Mouse (Mus musculus) neural tube, embryonic 15.5 days (tissue): Measurements from ENCODE around the gene Gstcd. TPM values are rescaled to one million over a fixed set of nuclear protein-coding genes. Genes with fewer than 3 reads are reported as not detected.
A peak's percentile ranks its signal among the peaks of the same experiment; 100 is the strongest.

ENCODE experiments used
- ATAC-seq: fragments of 200-750 bp; cut with Nextera tagmentation; 2 replicates; pipeline ENCODE4 v1.8.0; 2017; ENCODE audit warnings: mild to moderate bottlenecking, moderate TSS enrichment, moderate library complexity; ENCODE audit not compliant: low FRiP score
- H3K27ac ChIP-seq: fragments of 300-500 bp; sonication (generic); replicated peaks from 2 replicates; pipeline ENCODE4 v1.5.1; 2015; ENCODE audit warnings: mild to moderate bottlenecking, inconsistent platforms
- H3K27me3 ChIP-seq: fragments of 300-500 bp; sonication (generic); replicated peaks from 2 replicates; pipeline ENCODE4 v1.6.1; 2015; ENCODE audit warnings: inconsistent platforms
- H3K36me3 ChIP-seq: fragments of 300-500 bp; sonication (generic); 2 replicates; pipeline ENCODE4 v1.6.1; 2015; ENCODE audit warnings: inconsistent platforms
- H3K4me1 ChIP-seq: fragments of 300-500 bp; sonication (generic); 2 replicates; pipeline ENCODE4 v1.6.1; 2015; ENCODE audit warnings: inconsistent platforms
- H3K4me2 ChIP-seq: fragments of 300-500 bp; sonication (generic); 2 replicates; pipeline ENCODE4 v1.6.1; 2015; ENCODE audit warnings: inconsistent platforms, mild to moderate bottlenecking, moderate library complexity
- H3K4me3 ChIP-seq: fragments of 300-500 bp; sonication (generic); replicated peaks from 2 replicates; pipeline ENCODE4 v1.5.1; 2015; ENCODE audit warnings: mild to moderate bottlenecking, inconsistent platforms
- H3K9ac ChIP-seq: fragments of 300-500 bp; sonication (generic); replicated peaks from 2 replicates; pipeline ENCODE4 v1.6.1; 2015; ENCODE audit warnings: mild to moderate bottlenecking, inconsistent platforms
- H3K9me3 ChIP-seq: fragments of 300-500 bp; sonication (generic); replicated peaks from 2 replicates; pipeline ENCODE4 v1.6.1; 2016; ENCODE audit warnings: inconsistent platforms
- WGBS: fragments of 180-500 bp; shearing (Covaris S2); methylation state at CpG from one replicate; pipeline ENCODE4 v1.1.7; 2015; ENCODE audit warnings: mixed read lengths; 5-methylcytosine and 5-hydroxymethylcytosine counted together
- polyA plus RNA-seq: library from polyadenylated mRNA; unstranded; fragments of >200 nt; fragmentation: Nextera tagmentation; extraction: Ambion mirVana; gene quantifications from 2 replicates; pipeline ENCODE4 v1.2.1, GENCODE M21; 2015

The Gstcd gene
- polyA plus RNA-seq, 1 experiment from 2014 or later, result 2.9 TPM

- ATAC-seq, result no peak
- H3K27me3 ChIP-seq, result peaks cover 7% of the 10 kb centered on the region; the same call in 1 of the 2 replicates
- peaks cover 13% of the 10 kb centered on the region for H3K4me1 ChIP-seq
- H3K4me2 ChIP-seq, result peak overlapping the region; percentile 99
- peak overlapping the region; percentile 61 for H3K9ac ChIP-seq
- H3K9me3 ChIP-seq, result no peaks in the 10 kb centered on the region
- WGBS, result 6% methylated on average over 7 of the region's 7 CpGs
- H3K36me3 ChIP-seq, result no peaks in the 10 kb centered on the region
- H3K27ac ChIP-seq, result no peak overlapping the region
- H3K4me3 ChIP-seq, result peak overlapping the region; percentile 67
These were observed 141.3 kb downstream of the Gstcd start for GRCm38 (mm10) chr3:132950529-132950880.

- H3K4me1 ChIP-seq, result peaks cover 13% of the 10 kb centered on the region
- peak; percentile 86 for ATAC-seq
- H3K27me3 ChIP-seq, result peaks cover 7% of the 10 kb centered on the region; the same call in 1 of the 2 replicates
- H3K36me3 ChIP-seq, result no peaks in the 10 kb centered on the region
- no peaks in the 10 kb centered on the region for H3K9me3 ChIP-seq
- H3K4me3 ChIP-seq, result peak within 1 kb of the TSS; percentile 67
- under 1% methylated on average over 79 of the region's 82 CpGs for WGBS
- H3K9ac ChIP-seq, result peak within 1 kb of the TSS; percentile 61
- no peak within 1 kb of the TSS for H3K27ac ChIP-seq
- peak within 1 kb of the TSS; percentile 99 for H3K4me2 ChIP-seq
These were observed 141.9 kb downstream of the Gstcd start, which contains the start of gene Npnt for GRCm38 (mm10) chr3:132949791-132950528. Npnt (minus strand) TSS chr3:132950291.

GRCm38 (mm10) chr3:132949380-132949790 is 142.4 kb downstream of the Gstcd start:
- peak; percentile 86 for ATAC-seq
- Histone ChIP-seq H3K27ac (no peak overlapping the region), H3K36me3 (no peaks in the 10 kb centered on the region), H3K27me3 (peaks cover 7% of the 10 kb centered on the region; the same call in 1 of the 2 replicates), H3K9me3 (no peaks in the 10 kb centered on the region), H3K9ac (peak overlapping the region; percentile 61), H3K4me3 (peak overlapping the region; percentile 67), H3K4me1 (peaks cover 13% of the 10 kb centered on the region), H3K4me2 (peak overlapping the region; percentile 99)
- WGBS, result under 1% methylated on average over 26 of the region's 26 CpGs

GRCm38 (mm10) chr3:132948298-132948795 is 143.5 kb downstream of the Gstcd start:
- no peak overlapping the region for H3K4me3 ChIP-seq
- no peak for ATAC-seq
- 23% methylated on average over 7 of the region's 7 CpGs for WGBS
- peak overlapping the region; percentile 99 for H3K4me2 ChIP-seq
- H3K4me1 ChIP-seq, result peaks cover 13% of the 10 kb centered on the region
- H3K36me3 ChIP-seq, result no peaks in the 10 kb centered on the region
- no peak overlapping the region for H3K27ac ChIP-seq
- H3K9ac ChIP-seq, result no peak overlapping the region
- H3K9me3 ChIP-seq, result no peaks in the 10 kb centered on the region
- H3K27me3 ChIP-seq, result peaks cover 7% of the 10 kb centered on the region; the same call in 1 of the 2 replicates

GRCm38 (mm10) chr3:132946086-132946485 is 145.7 kb downstream of the Gstcd start:
- no peaks in the 10 kb centered on the region for H3K9me3 ChIP-seq
- 95% methylated on average over 5 of the region's 5 CpGs for WGBS
- H3K4me2 ChIP-seq, result no peak overlapping the region
- ATAC-seq, result no peak
- no peak overlapping the region for H3K27ac ChIP-seq
- peaks cover 7% of the 10 kb centered on the region; the same call in 1 of the 2 replicates for H3K27me3 ChIP-seq
- peaks cover 13% of the 10 kb centered on the region for H3K4me1 ChIP-seq
- no peaks in the 10 kb centered on the region for H3K36me3 ChIP-seq
- H3K9ac ChIP-seq, result no peak overlapping the region
- H3K4me3 ChIP-seq, result no peak overlapping the region

- no peak overlapping the region for H3K9ac ChIP-seq
- no peak overlapping the region for H3K4me3 ChIP-seq
- H3K27me3 ChIP-seq, result peaks cover 7% of the 10 kb centered on the region; the same call in 1 of the 2 replicates
- WGBS, result 87% methylated on average over 7 of the region's 7 CpGs
- H3K4me1 ChIP-seq, result peaks cover 13% of the 10 kb centered on the region
- no peak overlapping the region for H3K27ac ChIP-seq
- H3K4me2 ChIP-seq, result no peak overlapping the region
- no peaks in the 10 kb centered on the region for H3K36me3 ChIP-seq
- ATAC-seq, result no peak
- no peaks in the 10 kb centered on the region for H3K9me3 ChIP-seq
These were observed 146.2 kb downstream of the Gstcd start for GRCm38 (mm10) chr3:132945669-132946068.

GRCm38 (mm10) chr3:132944609-132945008 is 147.2 kb downstream of the Gstcd start:
- H3K9ac ChIP-seq, result no peak overlapping the region
- no peak overlapping the region for H3K4me3 ChIP-seq
- no peak overlapping the region for H3K27ac ChIP-seq
- WGBS, result 63% methylated on average over 3 of the region's 3 CpGs
- no peaks in the 10 kb centered on the region for H3K9me3 ChIP-seq
- no peak overlapping the region for H3K4me2 ChIP-seq
- H3K36me3 ChIP-seq, result no peaks in the 10 kb centered on the region
- H3K27me3 ChIP-seq, result 0 out of 2 replicates have a peak, but pooled peaks cover 7% of the 10 kb centered on the region
- no peak for ATAC-seq
- H3K4me1 ChIP-seq, result peaks cover 7% of the 10 kb centered on the region

- no peak for ATAC-seq
- H3K27ac ChIP-seq, result no peak overlapping the region
- no peak overlapping the region for H3K9ac ChIP-seq
- WGBS, result 78% methylated on average over 7 of the region's 7 CpGs
- no peaks in the 10 kb centered on the region for H3K9me3 ChIP-seq
- H3K4me3 ChIP-seq, result no peak overlapping the region
- peaks cover 3% of the 10 kb centered on the region for H3K4me1 ChIP-seq
- H3K4me2 ChIP-seq, result no peak overlapping the region
- no peaks in the 10 kb centered on the region for H3K36me3 ChIP-seq
- 0 out of 2 replicates have a peak, but pooled peaks cover 6% of the 10 kb centered on the region for H3K27me3 ChIP-seq
These were observed 147.6 kb downstream of the Gstcd start for GRCm38 (mm10) chr3:132944193-132944592.

GRCm38 (mm10) chr3:132942778-132943177 is 149.1 kb downstream of the Gstcd start:
- H3K4me3 ChIP-seq, result no peak overlapping the region
- no peaks in the 10 kb centered on the region for H3K9me3 ChIP-seq
- 93% methylated on average over 6 of the region's 6 CpGs for WGBS
- H3K4me1 ChIP-seq, result no peaks in the 10 kb centered on the region
- H3K9ac ChIP-seq, result no peak overlapping the region
- no peak overlapping the region for H3K27ac ChIP-seq
- no peak for ATAC-seq
- 0 out of 2 replicates have a peak, but pooled peaks cover 4% of the 10 kb centered on the region for H3K27me3 ChIP-seq
- no peak overlapping the region for H3K4me2 ChIP-seq
- no peaks in the 10 kb centered on the region for H3K36me3 ChIP-seq

- H3K36me3 ChIP-seq, result no peaks in the 10 kb centered on the region
- no peak for ATAC-seq
- no peaks in the 10 kb centered on the region for H3K4me1 ChIP-seq
- H3K4me3 ChIP-seq, result no peak overlapping the region
- no peaks in the 10 kb centered on the region for H3K27me3 ChIP-seq
- 89% methylated on average over 10 of the region's 10 CpGs for WGBS
- H3K9ac ChIP-seq, result no peak overlapping the region
- no peak overlapping the region for H3K27ac ChIP-seq
- no peaks in the 10 kb centered on the region for H3K9me3 ChIP-seq
- H3K4me2 ChIP-seq, result no peak overlapping the region
These were observed 151.4 kb downstream of the Gstcd start for GRCm38 (mm10) chr3:132940181-132940990.

- Histone ChIP-seq H3K4me1 (no peaks in the 10 kb centered on the region), H3K4me3 (no peak overlapping the region), H3K36me3 (no peaks in the 10 kb centered on the region), H3K4me2 (no peak overlapping the region), H3K9me3 (no peaks in the 10 kb centered on the region), H3K27ac (no peak overlapping the region), H3K9ac (no peak overlapping the region), H3K27me3 (no peaks in the 10 kb centered on the region)
- WGBS, result 89% methylated on average over 8 of the region's 8 CpGs
- ATAC-seq, result no peak
These were observed 152.8 kb downstream of the Gstcd start for GRCm38 (mm10) chr3:132939006-132939405.
